Mouse (Mus musculus) CH12.LX (cell line): ENCODE results near the gene 3110082J24Rik. TPM values are rescaled to one million over a fixed set of nuclear protein-coding genes. Genes with fewer than 3 reads are reported as not detected.
"Not testable (repeated sequence)": the region's sequence is repeated elsewhere in the genome, so short reads cannot be mapped to it uniquely, and the experiment has no call there.

ENCODE experiments used
- DNase-seq: peaks from one replicate; pipeline ENCODE4 v3.0.0-alpha.2; 2013; ENCODE audit errors: extremely low read depth
- H3K27ac ChIP-seq: 2 replicates; pipeline ENCODE4 v1.5.1; 2012; ENCODE audit warnings: low read depth, mild to moderate bottlenecking, control low read depth, moderate library complexity; ENCODE audit not compliant: insufficient read depth
- H3K27me3 ChIP-seq: replicated peaks from 2 replicates; pipeline ENCODE3; 2012; ENCODE audit warnings: inconsistent platforms
- H3K36me3 ChIP-seq, 2 experiments: replicated peaks in 1 of 2; 2 replicates each; pipeline versions ENCODE3 to v1.6.1; 2012; ENCODE audit warnings: inconsistent platforms in 1 of 2, low read length in 1 of 2, mild to moderate bottlenecking in 1 of 2, mixed read lengths in 1 of 2, moderate library complexity in 1 of 2; ENCODE audit not compliant: control insufficient read depth in 1 of 2, insufficient read depth in 1 of 2
- H3K4me1 ChIP-seq, 2 experiments: 2 replicates each; pipeline ENCODE4 v1.6.1; 2012; ENCODE audit warnings: inconsistent platforms in 1 of 2, moderate library complexity in 1 of 2; ENCODE audit not compliant: insufficient read depth in 2 of 2, control insufficient read depth in 1 of 2
- H3K4me2 ChIP-seq: 2 replicates; pipeline ENCODE4 v1.6.1; 2012; ENCODE audit warnings: low read depth, mild to moderate bottlenecking, control low read depth; ENCODE audit not compliant: poor library complexity, insufficient read depth, severe bottlenecking
- H3K4me3 ChIP-seq, 3 experiments: fragments of 150-350 bp in 1 of 3; sonication (generic) in 1 of 3; replicated peaks in 1 of 3; 2 replicates each; pipeline versions ENCODE3 to v1.5.1; 2011 to 2012; ENCODE audit warnings: low read depth in 2 of 3, low read length in 2 of 3, mild to moderate bottlenecking in 2 of 3, moderate library complexity in 2 of 3, control low read depth in 1 of 3, improper control_type of control experiment in 1 of 3, inconsistent platforms in 1 of 3, mixed read lengths in 1 of 3; ENCODE audit not compliant: poor library complexity in 1 of 3
- H3K79me2 ChIP-seq: replicated peaks from 2 replicates; pipeline ENCODE4 v1.6.1; 2012; ENCODE audit warnings: mild to moderate bottlenecking, moderate library complexity; ENCODE audit not compliant: control insufficient read depth, poor library complexity, insufficient read depth, severe bottlenecking; ENCODE audit errors: extremely low read depth
- H3K9ac ChIP-seq: 2 replicates; pipeline ENCODE4 v1.6.1; 2012; ENCODE audit warnings: low read depth, mild to moderate bottlenecking, control low read depth, moderate library complexity; ENCODE audit not compliant: insufficient read depth
- H3K9me3 ChIP-seq: replicated peaks from 2 replicates; pipeline ENCODE3; 2012; ENCODE audit warnings: low read length, inconsistent platforms, mixed read lengths
- BHLHE40 ChIP-seq: IDR thresholded peaks from 2 replicates; pipeline ENCODE4 v1.6.1; 2011; ENCODE audit warnings: mild to moderate bottlenecking, low read depth, low read length, improper control_type of control experiment
- E2F4 ChIP-seq: IDR thresholded peaks from 2 replicates; pipeline ENCODE4 v1.6.1; 2011; ENCODE audit warnings: low read depth, low read length, improper control_type of control experiment; ENCODE audit not compliant: insufficient replicate concordance
- ETS1 ChIP-seq: conservative IDR thresholded peaks from 2 replicates; pipeline ENCODE4 v1.6.1; 2012; ENCODE audit warnings: low read depth, mild to moderate bottlenecking, inconsistent platforms, low read length, improper control_type of control experiment, moderate library complexity
- JUN ChIP-seq: IDR thresholded peaks from 2 replicates; pipeline ENCODE4 v1.6.1; 2011; ENCODE audit warnings: low read depth, mild to moderate bottlenecking, low read length, improper control_type of control experiment, moderate library complexity; ENCODE audit not compliant: insufficient read depth
- MEF2A ChIP-seq: IDR thresholded peaks from 2 replicates; pipeline ENCODE4 v1.6.1; 2014; ENCODE audit warnings: low read depth, mild to moderate bottlenecking, inconsistent platforms, low read length, improper control_type of control experiment, borderline replicate concordance
- NELFE ChIP-seq: IDR thresholded peaks from 2 replicates; pipeline ENCODE4 v1.6.1; 2011; ENCODE audit warnings: low read depth, low read length, improper control_type of control experiment
- PAX5 ChIP-seq: IDR thresholded peaks from 2 replicates; pipeline ENCODE4 v1.6.1; 2012; ENCODE audit warnings: low read length, inconsistent platforms, mixed read lengths
- POLR2AphosphoS2 ChIP-seq: IDR thresholded peaks from 2 replicates; pipeline ENCODE4 v1.6.1; 2011; ENCODE audit warnings: low read depth, low read length, improper control_type of control experiment
- SIN3A ChIP-seq: IDR thresholded peaks from 2 replicates; pipeline ENCODE4 v1.6.1; 2012; ENCODE audit warnings: low read length, improper control_type of control experiment, inconsistent platforms
- TBP ChIP-seq: conservative IDR thresholded peaks from 2 replicates; pipeline ENCODE4 v1.6.1; 2011; ENCODE audit warnings: low read depth, low read length, improper control_type of control experiment
- TCF12 ChIP-seq: IDR thresholded peaks from 2 replicates; pipeline ENCODE4 v1.6.1; 2014; ENCODE audit warnings: low read depth, mild to moderate bottlenecking, inconsistent platforms, low read length, improper control_type of control experiment
- USF1 ChIP-seq: IDR thresholded peaks from 2 replicates; pipeline ENCODE4 v1.6.1; 2014; ENCODE audit warnings: low read depth, mild to moderate bottlenecking, inconsistent platforms, low read length, improper control_type of control experiment
- USF2 ChIP-seq: conservative IDR thresholded peaks from 2 replicates; pipeline ENCODE4 v1.6.1; 2011; ENCODE audit warnings: low read depth, low read length, improper control_type of control experiment
- ZMIZ1 ChIP-seq: IDR thresholded peaks from 2 replicates; pipeline ENCODE4 v1.6.1; 2012; ENCODE audit warnings: low read depth, mild to moderate bottlenecking, inconsistent platforms, low read length, improper control_type of control experiment
- dilution Hi-C: fragments of 300-500 bp; cut with MboI; formaldehyde crosslinking; loops from 2 replicates; pipeline ENCODE4 v1.14.3; 2020; ENCODE audit warnings: low sequenced_read_pairs; ENCODE audit not compliant: extremely low pct_unique_long_range_greater_than_20kb, extremely low pct_ligation_motif_present
- in situ Hi-C: fragments of 300-500 bp; cut with MboI; formaldehyde crosslinking; loops from 3 replicates; pipeline ENCODE4 v1.14.3; 2019; ENCODE audit warnings: low sequenced_read_pairs, low pct_ligation_motif_present, low pct_unique_long_range_greater_than_20kb, mixed read lengths
- polyA plus RNA-seq: library from polyadenylated mRNA; unstranded; fragments of >175 nt; gene quantifications from 2 replicates; pipeline ENCODE4 v1.2.1, GENCODE M21; 2012; ENCODE audit warnings: low read depth; ENCODE audit not compliant: insufficient read length
- total RNA-seq, 2 experiments: library from RNA; depleted of rRNA; stranded (reverse); fragments of 300-350 nt in 1 of 2; fragments of >200 nt in 1 of 2; gene quantifications; 2 replicates each; pipeline ENCODE4 v1.2.3; 2012 to 2014

Gene 3110082J24Rik
- total and polyA plus RNA-seq, 3 experiments = not detected

GRCm38 (mm10) chr5:30067726-30068125, 38.2 kb downstream of the 3110082J24Rik start:
- TF ChIP-seq TBP (no peak), BHLHE40 (no peak), SIN3A (no peak), PAX5 (no peak), USF1 (no peak), JUN (no peak), POLR2AphosphoS2 (no peak), NELFE (no peak), E2F4 (no peak), ETS1 (no peak), MEF2A (no peak), USF2 (no peak), ZMIZ1 (no peak)
- Histone ChIP-seq H3K4me3 (no peak overlapping the region), H3K9me3 (no peaks in the 10 kb centered on the region), H3K4me2 (no peak overlapping the region), H3K9ac (no peak overlapping the region), H3K36me3 (peaks cover 49 to 89% of the 10 kb centered on the region in 2 experiments), H3K79me2 (peaks cover 40% of the 10 kb centered on the region), H3K27me3 (no peaks in the 10 kb centered on the region), H3K4me1 (peaks cover 0 to 25% of the 10 kb centered on the region in 2 experiments; a peak in 2 of 4 replicates), H3K27ac (no peak overlapping the region)
- dilution Hi-C loops = no loop called here
- in situ Hi-C loops = no loop called here
- DNase-seq = no peak

- H3K27me3 ChIP-seq, in situ Hi-C loops, H3K9me3 ChIP-seq, H3K4me3 ChIP-seq, H3K4me1 ChIP-seq, DNase-seq, H3K79me2 ChIP-seq, H3K4me2 ChIP-seq, H3K9ac ChIP-seq, dilution Hi-C loops, H3K27ac ChIP-seq: not testable (repeated sequence)
- peaks cover 40 to 51% of the 10 kb centered on the region in 2 experiments for H3K36me3 ChIP-seq
These were observed 46.3 kb downstream of the 3110082J24Rik start for GRCm38 (mm10) chr5:30059607-30060006.

- Histone ChIP-seq H3K27ac (no peak overlapping the region), H3K4me2 (no peak overlapping the region), H3K9ac (no peak overlapping the region), H3K9me3 (no peaks in the 10 kb centered on the region), H3K36me3 (peaks cover 31 to 39% of the 10 kb centered on the region in 2 experiments), H3K27me3 (no peaks in the 10 kb centered on the region), H3K4me1 (no peaks in the 10 kb centered on the region), H3K79me2 (no peaks in the 10 kb centered on the region), H3K4me3 (no peak overlapping the region)
- dilution Hi-C loops = no loop called here
- in situ Hi-C loops = no loop called here
- DNase-seq = no peak
- 0 out of 2 replicates have a peak, but pooled peaks have one; percentile 18 for TF ChIP-seq POLR2AphosphoS2
- no peak for TF ChIP-seq TCF12
These were observed 47.6 kb downstream of the 3110082J24Rik start for GRCm38 (mm10) chr5:30058216-30058731.

Other genes with a start within 250 kb of the 3110082J24Rik start
- 3.5 and 12.9 TPM in 2 replicates for gene Il6, start 93.0 kb downstream of the 3110082J24Rik start, total RNA-seq (2012; rRNA removed)
- 1.2 TPM in 2 replicates for gene Il6, start 93.0 kb downstream of the 3110082J24Rik start, total RNA-seq (2014; rRNA removed)
- not detected in 2 replicates for gene Il6, start 93.0 kb downstream of the 3110082J24Rik start, polyA plus RNA-seq
- 153 and 174 TPM in 2 replicates for gene Tyms, start 32.5 kb downstream of the 3110082J24Rik start, total RNA-seq (2012; rRNA removed)
- 260 and 306 TPM in 2 replicates for gene Tyms, start 32.5 kb downstream of the 3110082J24Rik start, total RNA-seq (2014; rRNA removed)
- 193 and 211 TPM in 2 replicates for gene Tyms, start 32.5 kb downstream of the 3110082J24Rik start, polyA plus RNA-seq
- 0.13 and 0.21 TPM in 2 replicates for gene Garem2, start 925 bp downstream of the 3110082J24Rik start, total RNA-seq (2012; rRNA removed)
- gene Garem2, start 925 bp downstream of the 3110082J24Rik start, total RNA-seq (2014; rRNA removed) = not detected in 2 replicates
- not detected in 2 replicates for gene Garem2, start 925 bp downstream of the 3110082J24Rik start, polyA plus RNA-seq
- 73.6 and 76.0 TPM in 2 replicates for gene Hadha, start 49.1 kb upstream of the 3110082J24Rik start, total RNA-seq (2012; rRNA removed)
- 82.8 and 83.0 TPM in 2 replicates for gene Hadha, start 49.1 kb upstream of the 3110082J24Rik start, total RNA-seq (2014; rRNA removed)
- 117 and 132 TPM in 2 replicates for gene Hadha, start 49.1 kb upstream of the 3110082J24Rik start, polyA plus RNA-seq
- 78.3 and 81.4 TPM in 2 replicates for gene Hadhb, start 49.2 kb upstream of the 3110082J24Rik start, total RNA-seq (2012; rRNA removed)
- gene Hadhb, start 49.2 kb upstream of the 3110082J24Rik start, total RNA-seq (2014; rRNA removed) = 118 and 125 TPM in 2 replicates
- 69.5 and 77.9 TPM in 2 replicates for gene Hadhb, start 49.2 kb upstream of the 3110082J24Rik start, polyA plus RNA-seq
- 1.0 and 1.4 TPM in 2 replicates for gene Adgrf3, start 99.6 kb upstream of the 3110082J24Rik start, total RNA-seq (2012; rRNA removed)
- 1.2 and 2.3 TPM in 2 replicates for gene Adgrf3, start 99.6 kb upstream of the 3110082J24Rik start, total RNA-seq (2014; rRNA removed)
- gene Adgrf3, start 99.6 kb upstream of the 3110082J24Rik start, polyA plus RNA-seq = 2.2 and 2.6 TPM in 2 replicates
- gene Selenoi, start 126.5 kb upstream of the 3110082J24Rik start, total RNA-seq (2012; rRNA removed) = 36.1 and 39.8 TPM in 2 replicates
- 45.7 and 51.3 TPM in 2 replicates for gene Selenoi, start 126.5 kb upstream of the 3110082J24Rik start, total RNA-seq (2014; rRNA removed)
- gene Selenoi, start 126.5 kb upstream of the 3110082J24Rik start, polyA plus RNA-seq = 21.0 and 27.0 TPM in 2 replicates
- gene Drc1, start 175.3 kb upstream of the 3110082J24Rik start, total RNA-seq (2012; rRNA removed) = 0.04 TPM in 1 of 2 replicates, not detected in the other
- gene Drc1, start 175.3 kb upstream of the 3110082J24Rik start, total RNA-seq (2014; rRNA removed) = not detected in 2 replicates
- gene Drc1, start 175.3 kb upstream of the 3110082J24Rik start, polyA plus RNA-seq = not detected in 2 replicates